Mouse (Mus musculus): ENCODE data around the gene Rap2b. TPM values are rescaled to one million over a fixed set of nuclear protein-coding genes. Genes with fewer than 3 reads are reported as not detected.
A peak's percentile ranks its signal among the peaks of the same experiment; 100 is the strongest.

Rap2b gene
- total and polyA plus RNA-seq, 2 experiments = 0.71 to 0.92 TPM

DNA sequence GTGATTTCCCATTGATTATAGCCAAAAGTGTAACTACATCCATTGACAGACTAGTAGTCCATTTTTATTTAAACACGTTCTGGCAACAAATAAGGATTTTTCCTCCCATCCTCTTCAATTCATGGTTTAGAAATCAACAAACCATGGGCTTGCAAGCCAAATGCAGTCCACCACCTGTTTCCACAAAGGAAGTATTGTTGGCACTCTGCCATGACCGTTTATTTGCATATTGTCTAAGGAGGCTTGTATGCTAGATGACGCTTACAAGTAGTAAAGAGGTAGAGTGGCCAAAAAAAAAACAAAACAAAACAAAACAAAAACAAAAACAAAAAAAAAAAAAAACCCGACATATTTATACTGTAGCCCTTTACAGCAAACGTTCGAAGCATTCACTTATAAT lies 3.3 kb upstream of the Rap2b start:
- Histone ChIP-seq H3K79me2 (ENCODE audit: control insufficient read depth, insufficient read depth, low read length) (no peaks in the 10 kb centered on the region), H3K4me1 (ENCODE audit: control insufficient read depth, insufficient read depth, low read length) (no peaks in the 10 kb centered on the region), H3K4me3 (ENCODE audit: insufficient read depth, low read depth, low read length) (no peak overlapping the region), H3K27ac (replicated peaks; ENCODE audit: insufficient read depth, low read depth, low read length) (no peak overlapping the region), H3K36me3 (ENCODE audit: control insufficient read depth, insufficient read depth, low read length) (no peaks in the 10 kb centered on the region), H3K9ac (ENCODE audit: low read depth, low read length) (no peak overlapping the region), H3K27me3 (ENCODE audit: control insufficient read depth, insufficient read depth, low read length) (no peaks in the 10 kb centered on the region)
- no peak for TF ChIP-seq POLR2A (IDR thresholded peaks at IDR 0.05; ENCODE audit: extremely low read depth, insufficient read depth, low read length)
- no peak for TF ChIP-seq CTCF (IDR thresholded peaks at IDR 0.05; ENCODE audit: low read depth, low read length)
- WGBS = 71% methylated on average over 6 of the region's 6 CpGs
- DNase-seq (ENCODE audit: extremely low read depth, low read depth, low spot score) = no peak

DNA sequence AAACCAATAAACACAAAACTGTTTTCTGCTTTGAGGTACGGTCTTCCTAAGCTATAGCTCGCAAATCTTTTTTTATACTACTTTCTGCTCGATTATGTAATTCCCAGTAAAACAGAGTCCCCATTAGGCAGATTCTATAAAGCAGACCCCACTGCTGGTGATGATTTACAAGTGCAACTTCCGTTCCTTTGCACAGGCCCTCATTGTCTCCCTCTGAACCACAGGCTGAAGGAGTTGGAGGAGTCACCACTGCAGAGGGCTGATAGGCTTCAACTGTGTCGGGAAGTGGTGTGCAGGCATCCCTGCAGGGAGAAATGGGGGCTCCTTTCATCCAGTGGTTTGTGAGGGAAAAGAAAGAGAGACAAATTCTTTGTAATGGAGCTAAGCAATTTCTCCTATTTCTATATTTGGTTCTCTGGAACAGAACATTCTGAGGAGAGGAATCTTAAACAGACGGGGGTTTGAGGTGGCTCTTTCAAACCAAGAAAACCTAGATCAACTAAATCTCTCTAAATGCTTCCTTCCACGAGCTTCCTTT lies 2.6 kb upstream of the Rap2b start:
- H3K79me2 ChIP-seq (ENCODE audit: control insufficient read depth, insufficient read depth, low read length) = no peaks in the 10 kb centered on the region
- no peak overlapping the region for H3K4me3 ChIP-seq (ENCODE audit: insufficient read depth, low read depth, low read length)
- H3K27me3 ChIP-seq (ENCODE audit: control insufficient read depth, insufficient read depth, low read length) = no peaks in the 10 kb centered on the region
- no peak for TF ChIP-seq POLR2A (IDR thresholded peaks at IDR 0.05; ENCODE audit: extremely low read depth, insufficient read depth, low read length)
- no peak for TF ChIP-seq CTCF (IDR thresholded peaks at IDR 0.05; ENCODE audit: low read depth, low read length)
- H3K36me3 ChIP-seq (ENCODE audit: control insufficient read depth, insufficient read depth, low read length) = no peaks in the 10 kb centered on the region
- H3K27ac ChIP-seq (replicated peaks; ENCODE audit: insufficient read depth, low read depth, low read length) = no peak overlapping the region
- peaks cover 2% of the 10 kb centered on the region; the same call in 1 of the 2 replicates for H3K4me1 ChIP-seq (ENCODE audit: control insufficient read depth, insufficient read depth, low read length)
- WGBS = 66% methylated on average over 7 of the region's 7 CpGs
- H3K9ac ChIP-seq (ENCODE audit: low read depth, low read length) = no peak overlapping the region
- no peak for DNase-seq (ENCODE audit: extremely low read depth, low read depth, low spot score)

DNA sequence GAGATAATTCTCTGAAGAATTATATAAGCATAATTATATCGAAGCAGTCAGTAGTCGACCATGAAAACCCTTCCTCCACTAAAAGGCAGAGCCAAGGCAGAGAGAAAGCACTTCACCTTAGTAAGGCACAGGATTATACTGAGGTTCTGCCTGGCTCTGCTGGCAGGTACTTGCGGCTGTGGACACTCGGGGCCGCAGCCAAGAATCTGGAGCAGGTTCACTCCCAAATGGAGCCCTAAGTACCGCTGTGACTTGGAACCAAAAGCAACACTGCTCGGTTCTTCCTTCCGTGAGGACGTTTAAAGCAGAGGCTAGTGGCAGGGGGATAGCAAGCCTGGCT lies 1.4 kb downstream of the Rap2b start:
- DNase-seq (ENCODE audit: extremely low read depth, low read depth, low spot score) = peak; percentile 30
- H3K4me3 ChIP-seq (ENCODE audit: insufficient read depth, low read depth, low read length) = peak overlapping the region; percentile 69

DNA sequence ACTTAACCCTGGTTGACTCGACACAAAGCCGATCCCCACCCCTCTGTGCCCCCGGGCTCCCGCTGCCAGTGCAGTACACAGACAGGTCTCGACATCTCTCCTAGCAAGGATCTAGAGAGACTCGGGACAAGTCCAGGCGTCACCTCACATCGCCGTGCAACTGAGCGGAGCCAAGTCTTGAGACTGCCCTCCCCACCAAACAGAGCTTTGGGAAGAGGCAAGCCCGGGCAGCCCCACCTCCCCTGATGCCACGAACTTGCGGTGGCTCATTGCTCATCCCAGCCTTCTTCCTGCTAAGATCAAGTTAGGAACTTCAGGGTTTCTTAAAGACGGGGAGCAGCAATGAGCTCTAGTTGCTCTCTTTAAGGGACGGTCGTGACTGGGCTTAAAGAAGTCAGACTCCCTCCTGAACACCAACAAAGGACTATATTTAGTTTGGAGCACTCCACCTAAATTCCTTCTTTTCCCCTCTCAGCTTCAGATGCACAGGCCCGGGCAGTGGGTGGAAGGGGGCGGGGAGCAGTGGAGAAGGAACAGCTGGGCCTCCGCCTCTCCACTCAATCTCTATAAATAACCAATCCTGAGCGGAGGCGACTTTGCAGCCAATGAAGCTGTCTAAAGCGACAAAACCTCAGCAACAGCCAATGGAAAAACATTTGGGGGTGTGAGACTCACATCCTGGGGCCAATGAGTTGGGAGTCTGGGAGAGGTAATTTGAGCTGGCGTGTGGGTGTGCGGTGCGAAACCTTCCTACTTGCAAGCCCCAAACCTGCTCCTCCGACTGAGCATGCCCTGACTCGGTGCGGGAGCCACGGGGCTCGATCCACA lies 1.9 kb downstream of the Rap2b start:
- DNase-seq (ENCODE audit: extremely low read depth, low read depth, low spot score) = peak; percentile 95
- Histone ChIP-seq H3K79me2 (ENCODE audit: control insufficient read depth, insufficient read depth, low read length) (no peaks in the 10 kb centered on the region), H3K36me3 (ENCODE audit: control insufficient read depth, insufficient read depth, low read length) (no peaks in the 10 kb centered on the region), H3K27ac (replicated peaks; ENCODE audit: insufficient read depth, low read depth, low read length) (peak overlapping the region; percentile 44; the same call in 1 of the 2 replicates), H3K9ac (ENCODE audit: low read depth, low read length) (peak overlapping the region; percentile 68), H3K27me3 (ENCODE audit: control insufficient read depth, insufficient read depth, low read length) (no peaks in the 10 kb centered on the region), H3K4me3 (ENCODE audit: insufficient read depth, low read depth, low read length) (peak overlapping the region; percentile 69), H3K4me1 (ENCODE audit: control insufficient read depth, insufficient read depth, low read length) (peaks cover 8% of the 10 kb centered on the region)
- under 1% methylated on average over 30 of the region's 30 CpGs for WGBS
- no peak for TF ChIP-seq CTCF (IDR thresholded peaks at IDR 0.05; ENCODE audit: low read depth, low read length)
- TF ChIP-seq POLR2A (IDR thresholded peaks at IDR 0.05; ENCODE audit: extremely low read depth, insufficient read depth, low read length) = 0 out of 2 replicates have a peak, but pooled peaks have one; percentile 2

More for the DNA sequence above, 1.4 kb downstream of the Rap2b start:
- Histone ChIP-seq H3K36me3 (ENCODE audit: control insufficient read depth, insufficient read depth, low read length) (no peaks in the 10 kb centered on the region), H3K9ac (ENCODE audit: low read depth, low read length) (peak overlapping the region; percentile 68), H3K27ac (replicated peaks; ENCODE audit: insufficient read depth, low read depth, low read length) (peak overlapping the region; percentile 44; the same call in 1 of the 2 replicates), H3K79me2 (ENCODE audit: control insufficient read depth, insufficient read depth, low read length) (no peaks in the 10 kb centered on the region), H3K27me3 (ENCODE audit: control insufficient read depth, insufficient read depth, low read length) (no peaks in the 10 kb centered on the region), H3K4me1 (ENCODE audit: control insufficient read depth, insufficient read depth, low read length) (peaks cover 8% of the 10 kb centered on the region)
- TF ChIP-seq CTCF (IDR thresholded peaks at IDR 0.05; ENCODE audit: low read depth, low read length) (no peak), POLR2A (IDR thresholded peaks at IDR 0.05; ENCODE audit: extremely low read depth, insufficient read depth, low read length) (no peak)
- 4% methylated on average over 9 of the region's 9 CpGs for WGBS

DNA sequence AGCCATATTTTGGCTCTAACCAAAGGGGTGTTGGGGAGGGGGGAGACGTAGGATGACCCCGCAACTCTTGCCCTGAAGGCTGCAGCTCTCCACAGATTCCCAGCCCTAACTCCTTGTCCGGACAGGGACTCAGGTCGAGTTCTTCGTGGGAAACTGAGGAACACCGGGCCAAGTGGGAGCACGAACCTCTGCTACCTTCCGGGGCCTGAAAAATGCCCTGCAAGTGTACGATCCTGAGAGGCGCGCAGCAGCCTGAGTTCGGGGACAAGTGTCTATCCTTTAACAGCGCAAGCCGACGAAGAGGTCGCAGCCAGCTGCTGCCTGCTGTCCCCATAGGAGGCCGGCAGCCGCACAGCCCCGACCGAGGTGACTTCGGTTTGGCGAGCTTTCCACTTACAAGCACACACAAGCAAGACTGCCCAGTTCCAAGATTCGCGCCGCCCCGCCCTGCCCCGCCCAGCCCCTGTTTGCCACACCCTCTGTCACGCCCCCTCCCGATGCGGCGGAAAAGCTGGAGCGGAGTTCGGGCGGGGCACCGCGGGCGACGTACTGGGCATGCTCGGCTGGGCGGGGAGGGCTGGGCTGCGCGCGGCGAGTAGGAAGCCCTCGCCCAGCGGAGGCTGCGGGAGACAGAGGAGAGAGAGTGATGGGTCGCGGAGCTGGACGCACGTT lies 2.7 kb downstream of the Rap2b start:
- peaks cover 8% of the 10 kb centered on the region for H3K4me1 ChIP-seq (ENCODE audit: control insufficient read depth, insufficient read depth, low read length)
- TF ChIP-seq CTCF (IDR thresholded peaks at IDR 0.05; ENCODE audit: low read depth, low read length) = no peak
- TF ChIP-seq POLR2A (IDR thresholded peaks at IDR 0.05; ENCODE audit: extremely low read depth, insufficient read depth, low read length) = peak; percentile 84
- peak overlapping the region; percentile 43 for H3K27ac ChIP-seq (replicated peaks; ENCODE audit: insufficient read depth, low read depth, low read length)
- peak overlapping the region; percentile 73 for H3K4me3 ChIP-seq (ENCODE audit: insufficient read depth, low read depth, low read length)
- H3K36me3 ChIP-seq (ENCODE audit: control insufficient read depth, insufficient read depth, low read length) = no peaks in the 10 kb centered on the region
- H3K27me3 ChIP-seq (ENCODE audit: control insufficient read depth, insufficient read depth, low read length) = no peaks in the 10 kb centered on the region
- WGBS = under 1% methylated on average over 51 of the region's 51 CpGs
- H3K9ac ChIP-seq (ENCODE audit: low read depth, low read length) = peak overlapping the region; percentile 69
- H3K79me2 ChIP-seq (ENCODE audit: control insufficient read depth, insufficient read depth, low read length) = no peaks in the 10 kb centered on the region
- DNase-seq (ENCODE audit: extremely low read depth, low read depth, low spot score) = peak; percentile 79

All from liver, adult 2 months (tissue).